Mouse (Mus musculus) hindbrain, embryonic 11.5 days (tissue): ENCODE measurements at regions not wholly inside any gene's neighbourhood (a gene's known extent, or its start where the extent isn't known, plus 50 kb on each side); places are given as distances from the start of the nearest gene placed in this dataset.

Experiments
- ATAC-seq: fragments of 200-750 bp; cut with Nextera tagmentation; 2 replicates; pipeline ENCODE4 v1.8.0; 2017; ENCODE audit warnings: mild to moderate bottlenecking, moderate TSS enrichment, moderate library complexity; ENCODE audit not compliant: low FRiP score
- DNase-seq: peaks from one replicate; pipeline ENCODE4 v3.0.0-alpha.2; 2015; ENCODE audit warnings: low spot score
- H3K27ac ChIP-seq: fragments of 300-500 bp; sonication (generic); 2 replicates; pipeline ENCODE4 v1.5.1; 2014; ENCODE audit warnings: mild to moderate bottlenecking, low read depth, low read length
- H3K27me3 ChIP-seq: fragments of 300-500 bp; sonication (generic); 2 replicates; pipeline ENCODE4 v1.6.1; 2014; ENCODE audit warnings: mild to moderate bottlenecking, low read length, moderate library complexity, mixed read lengths; ENCODE audit not compliant: control insufficient read depth, insufficient read depth
- H3K36me3 ChIP-seq: fragments of 300-500 bp; sonication (generic); 2 replicates; pipeline ENCODE4 v1.6.1; 2014; ENCODE audit warnings: mild to moderate bottlenecking, low read length, moderate library complexity, mixed read lengths; ENCODE audit not compliant: control insufficient read depth, insufficient read depth
- H3K4me1 ChIP-seq: fragments of 300-500 bp; sonication (generic); replicated peaks from 2 replicates; pipeline ENCODE4 v1.6.1; 2014; ENCODE audit warnings: low read length, mixed read lengths; ENCODE audit not compliant: control insufficient read depth, insufficient read depth
- H3K4me2 ChIP-seq: fragments of 300-500 bp; sonication (generic); replicated peaks from 2 replicates; pipeline ENCODE4 v1.6.1; 2014; ENCODE audit warnings: mild to moderate bottlenecking, low read depth, low read length
- H3K4me3 ChIP-seq: fragments of 300-500 bp; sonication (generic); 2 replicates; pipeline ENCODE4 v1.5.1; 2014; ENCODE audit warnings: low read depth, low read length
- H3K9ac ChIP-seq: fragments of 300-500 bp; sonication (generic); 2 replicates; pipeline ENCODE4 v1.6.1; 2014; ENCODE audit warnings: low read depth, low read length
- H3K9me3 ChIP-seq: fragments of 300-500 bp; sonication (generic); 2 replicates; pipeline ENCODE4 v1.6.1; 2016; ENCODE audit warnings: low read length; ENCODE audit not compliant: control insufficient read depth
- WGBS: fragments of 180-500 bp; shearing (Covaris S2); extraction: QIAGEN DNeasy Blood & Tissue Kit; methylation state at CpG from one replicate; pipeline ENCODE4 v1.1.7; 2014; 5-methylcytosine and 5-hydroxymethylcytosine counted together

- Histone ChIP-seq H3K9me3 (no peaks in the 10 kb centered on the region), H3K4me3 (no peak overlapping the region), H3K27me3 (no peaks in the 10 kb centered on the region), H3K4me2 (no peak overlapping the region), H3K4me1 (no peaks in the 10 kb centered on the region), H3K9ac (no peak overlapping the region), H3K27ac (no peak overlapping the region), H3K36me3 (no peaks in the 10 kb centered on the region)
- 84% methylated on average over 15 of the region's 15 CpGs for WGBS
- ATAC-seq: no peak
- no peak for DNase-seq
Observed at GRCm38 (mm10) chr2:172132623-172133332, 89.5 kb upstream of the Cbln4 start.

GRCm38 (mm10) chr2:172140080-172140479, 96.8 kb upstream of the Cbln4 start:
- H3K9ac ChIP-seq: no peak overlapping the region
- H3K4me2 ChIP-seq: no peak overlapping the region
- ATAC-seq (no peak), DNase-seq (no peak)
- no peak overlapping the region for H3K4me3 ChIP-seq
- no peaks in the 10 kb centered on the region for H3K4me1 ChIP-seq
- WGBS: 34% methylated on average over 6 of the region's 6 CpGs
- no peaks in the 10 kb centered on the region for H3K36me3 ChIP-seq
- H3K27me3 ChIP-seq: no peaks in the 10 kb centered on the region
- H3K27ac ChIP-seq: no peak overlapping the region
- H3K9me3 ChIP-seq: no peaks in the 10 kb centered on the region

- no peaks in the 10 kb centered on the region for H3K27me3 ChIP-seq
- no peak overlapping the region for H3K4me2 ChIP-seq
- no peaks in the 10 kb centered on the region for H3K9me3 ChIP-seq
- WGBS: 39% methylated on average over 9 of the region's 9 CpGs
- ATAC-seq (peak; percentile 43; the same call in 1 of the 2 replicates), DNase-seq (peak; percentile 58)
- H3K27ac ChIP-seq: no peak overlapping the region
- H3K36me3 ChIP-seq: no peaks in the 10 kb centered on the region
- no peak overlapping the region for H3K4me3 ChIP-seq
- H3K4me1 ChIP-seq: no peaks in the 10 kb centered on the region
- H3K9ac ChIP-seq: no peak overlapping the region
Observed at GRCm38 (mm10) chr2:172143269-172143668, 100.0 kb upstream of the Cbln4 start.

- no peak for ATAC-seq
- DNase-seq: no peak
- H3K9ac ChIP-seq: no peak overlapping the region
- H3K4me3 ChIP-seq: no peak overlapping the region
- no peaks in the 10 kb centered on the region for H3K4me1 ChIP-seq
- H3K27ac ChIP-seq: no peak overlapping the region
- H3K36me3 ChIP-seq: no peaks in the 10 kb centered on the region
- WGBS: 86% methylated on average over 4 of the region's 4 CpGs
- H3K27me3 ChIP-seq: no peaks in the 10 kb centered on the region
- H3K9me3 ChIP-seq: peaks cover 4% of the 10 kb centered on the region
- no peak overlapping the region for H3K4me2 ChIP-seq
Observed at GRCm38 (mm10) chr2:172148736-172149135, 99.6 kb upstream of the Mc3r start.

- ATAC-seq (no peak), DNase-seq (no peak)
- Histone ChIP-seq H3K4me1 (no peaks in the 10 kb centered on the region), H3K9ac (no peak overlapping the region), H3K27me3 (no peaks in the 10 kb centered on the region), H3K36me3 (no peaks in the 10 kb centered on the region), H3K27ac (no peak overlapping the region), H3K4me3 (no peak overlapping the region), H3K9me3 (peaks cover 4% of the 10 kb centered on the region), H3K4me2 (no peak overlapping the region)
- 73% methylated on average over 4 of the region's 4 CpGs for WGBS
Observed at GRCm38 (mm10) chr2:172149734-172150133, 98.6 kb upstream of the Mc3r start.

GRCm38 (mm10) chr2:172150898-172151297, 97.4 kb upstream of the Mc3r start:
- no peaks in the 10 kb centered on the region for H3K36me3 ChIP-seq
- H3K9me3 ChIP-seq: peaks cover 4% of the 10 kb centered on the region
- H3K4me1 ChIP-seq: no peaks in the 10 kb centered on the region
- H3K4me3 ChIP-seq: no peak overlapping the region
- no peaks in the 10 kb centered on the region for H3K27me3 ChIP-seq
- WGBS: 71% methylated on average over 1 of the region's 1 CpGs
- DNase-seq (no peak), ATAC-seq (no peak)
- no peak overlapping the region for H3K4me2 ChIP-seq
- no peak overlapping the region for H3K9ac ChIP-seq
- H3K27ac ChIP-seq: no peak overlapping the region

- WGBS: 90% methylated on average over 16 of the region's 16 CpGs
- no peak overlapping the region for H3K27ac ChIP-seq
Observed at GRCm38 (mm10) chr2:172159909-172160308, 88.4 kb upstream of the Mc3r start.

GRCm38 (mm10) chr2:172177371-172177770, 70.9 kb upstream of the Mc3r start:
- WGBS: 87% methylated on average over 10 of the region's 10 CpGs
- no peak overlapping the region for H3K4me2 ChIP-seq
- H3K4me1 ChIP-seq: no peaks in the 10 kb centered on the region
- no peak overlapping the region for H3K4me3 ChIP-seq
- H3K27ac ChIP-seq: no peak overlapping the region
- ATAC-seq: no peak
- no peaks in the 10 kb centered on the region for H3K9me3 ChIP-seq
- H3K36me3 ChIP-seq: no peaks in the 10 kb centered on the region
- DNase-seq: no peak
- H3K27me3 ChIP-seq: no peaks in the 10 kb centered on the region
- H3K9ac ChIP-seq: no peak overlapping the region

More at GRCm38 (mm10) chr2:172159909-172160308, 88.4 kb upstream of the Mc3r start:
- Histone ChIP-seq H3K27me3 (no peaks in the 10 kb centered on the region), H3K9me3 (no peaks in the 10 kb centered on the region), H3K4me3 (no peak overlapping the region), H3K4me1 (no peaks in the 10 kb centered on the region), H3K9ac (no peak overlapping the region), H3K36me3 (no peaks in the 10 kb centered on the region), H3K4me2 (no peak overlapping the region)
- ATAC-seq (no peak), DNase-seq (no peak)

GRCm38 (mm10) chr2:172179301-172179700, 69.0 kb upstream of the Mc3r start:
- Histone ChIP-seq H3K27me3 (no peaks in the 10 kb centered on the region), H3K4me2 (no peak overlapping the region), H3K9me3 (no peaks in the 10 kb centered on the region), H3K4me1 (no peaks in the 10 kb centered on the region), H3K4me3 (no peak overlapping the region), H3K9ac (no peak overlapping the region), H3K36me3 (no peaks in the 10 kb centered on the region), H3K27ac (no peak overlapping the region)
- ATAC-seq (no peak), DNase-seq (no peak)
- WGBS: 57% methylated on average over 4 of the region's 4 CpGs
